Mouse (Mus musculus): ENCODE results near the gene Rtn4rl1.

GRCm38 (mm10) chr11:75198792-75199191, 5.2 kb downstream of the Rtn4rl1 start:
- TF ChIP-seq CTCF (IDR thresholded peaks at IDR 0.05; ENCODE audit: extremely low read depth, insufficient read depth, insufficient read length, insufficient replicate concordance) (no peak), POLR2A (IDR thresholded peaks at IDR 0.05; ENCODE audit: low read depth, low read length) (no peak)
